Mouse (Mus musculus) liver, embryonic 15.5 days (tissue): Measurements from ENCODE around the gene Erbb3. TPM values are rescaled to one million over a fixed set of nuclear protein-coding genes. Genes with fewer than 3 reads are reported as not detected.

Experiments used
- ATAC-seq: fragments of 200-750 bp; cut with Nextera tagmentation; 2 replicates; pipeline ENCODE4 v1.8.0; 2017; ENCODE audit warnings: moderate number of reproducible peaks, mild to moderate bottlenecking, moderate library complexity; ENCODE audit not compliant: insufficient read depth
- H3K27ac ChIP-seq: fragments of 300-500 bp; sonication (generic); replicated peaks from 2 replicates; pipeline ENCODE4 v1.5.1; 2015; ENCODE audit warnings: mild to moderate bottlenecking, inconsistent platforms
- H3K27me3 ChIP-seq: fragments of 300-500 bp; sonication (generic); 2 replicates; pipeline ENCODE4 v1.6.1; 2015; ENCODE audit warnings: mild to moderate bottlenecking, inconsistent platforms
- H3K36me3 ChIP-seq: fragments of 300-500 bp; sonication (generic); replicated peaks from 2 replicates; pipeline ENCODE4 v1.6.1; 2015; ENCODE audit warnings: moderate library complexity, mild to moderate bottlenecking, inconsistent platforms
- H3K4me1 ChIP-seq: fragments of 300-500 bp; sonication (generic); replicated peaks from 2 replicates; pipeline ENCODE4 v1.6.1; 2015; ENCODE audit warnings: inconsistent platforms
- H3K4me2 ChIP-seq: fragments of 300-500 bp; sonication (generic); 2 replicates; pipeline ENCODE4 v1.6.1; 2015; ENCODE audit warnings: moderate library complexity, mild to moderate bottlenecking, inconsistent platforms
- H3K4me3 ChIP-seq: fragments of 300-500 bp; sonication (generic); replicated peaks from 2 replicates; pipeline ENCODE4 v1.5.1; 2015; ENCODE audit warnings: mild to moderate bottlenecking, inconsistent platforms
- H3K9ac ChIP-seq: fragments of 300-500 bp; sonication (generic); 2 replicates; pipeline ENCODE4 v1.6.1; 2015; ENCODE audit warnings: moderate library complexity, mild to moderate bottlenecking, inconsistent platforms
- H3K9me3 ChIP-seq: fragments of 300-500 bp; sonication (generic); replicated peaks from 2 replicates; pipeline ENCODE4 v1.6.1; 2016; ENCODE audit warnings: inconsistent platforms
- WGBS: fragments of 180-500 bp; shearing (Covaris S2); methylation state at CpG from one replicate; pipeline ENCODE4 v1.1.7; 2015; ENCODE audit warnings: mixed read lengths; ENCODE audit not compliant: insufficient replicate concordance; 5-methylcytosine and 5-hydroxymethylcytosine counted together
- polyA plus RNA-seq: library from polyadenylated mRNA; unstranded; fragments of >200 nt; fragmentation: Nextera tagmentation; extraction: Ambion mirVana; gene quantifications from 2 replicates; pipeline ENCODE4 v1.2.1, GENCODE M21; 2015

Erbb3 gene
- polyA plus RNA-seq, 1 experiment from 2014 or later = 3.1 TPM

DNA sequence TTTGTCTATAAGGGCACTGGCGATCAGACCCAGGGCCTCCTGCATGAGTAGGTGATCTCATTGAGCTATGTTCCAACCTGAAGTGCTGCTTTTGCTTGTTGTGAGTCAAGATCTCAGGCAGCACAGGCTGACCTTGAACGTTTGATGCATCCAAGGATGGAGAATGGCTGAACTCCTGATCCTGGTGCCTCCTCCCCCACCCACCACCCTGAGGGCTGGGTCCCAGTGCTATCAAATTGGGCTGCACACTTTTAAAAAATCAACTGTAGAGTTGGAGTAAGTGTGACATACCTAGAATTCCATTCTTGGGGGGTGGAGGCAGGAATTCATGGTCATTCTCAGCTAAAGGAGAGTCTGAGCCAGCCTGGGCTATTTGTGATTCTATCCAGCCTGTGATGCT lies 17.0 kb upstream of the Erbb3 start:
- 38% methylated on average over 2 of the region's 2 CpGs for WGBS
- Histone ChIP-seq H3K9ac (no peak overlapping the region), H3K4me1 (no peaks in the 10 kb centered on the region), H3K27me3 (no peaks in the 10 kb centered on the region), H3K4me3 (no peak overlapping the region), H3K9me3 (no peaks in the 10 kb centered on the region), H3K4me2 (no peak overlapping the region), H3K27ac (no peak overlapping the region), H3K36me3 (no peaks in the 10 kb centered on the region)
- ATAC-seq = no peak

GRCm38 (mm10) chr10:128602470-128603128 lies 13.1 kb upstream of the Erbb3 start:
- no peak for ATAC-seq
- no peaks in the 10 kb centered on the region for H3K4me1 ChIP-seq
- no peaks in the 10 kb centered on the region for H3K9me3 ChIP-seq
- no peak overlapping the region for H3K4me2 ChIP-seq
- H3K36me3 ChIP-seq = no peaks in the 10 kb centered on the region
- 43% methylated on average over 4 of the region's 4 CpGs for WGBS
- no peak overlapping the region for H3K9ac ChIP-seq
- no peak overlapping the region for H3K27ac ChIP-seq
- H3K27me3 ChIP-seq = peaks cover 8% of the 10 kb centered on the region; the same call in 1 of the 2 replicates
- H3K4me3 ChIP-seq = no peak overlapping the region

- no peak overlapping the region for H3K27ac ChIP-seq
- no peak overlapping the region for H3K9ac ChIP-seq
- no peak overlapping the region for H3K4me2 ChIP-seq
- H3K9me3 ChIP-seq = no peaks in the 10 kb centered on the region
- ATAC-seq = no peak
- no peaks in the 10 kb centered on the region for H3K4me1 ChIP-seq
- 63% methylated on average over 1 of the region's 1 CpGs for WGBS
- H3K4me3 ChIP-seq = no peak overlapping the region
- H3K27me3 ChIP-seq = peaks cover 8% of the 10 kb centered on the region; the same call in 1 of the 2 replicates
- H3K36me3 ChIP-seq = no peaks in the 10 kb centered on the region
Measured at GRCm38 (mm10) chr10:128601499-128601898, 12.0 kb upstream of the Erbb3 start.

DNA sequence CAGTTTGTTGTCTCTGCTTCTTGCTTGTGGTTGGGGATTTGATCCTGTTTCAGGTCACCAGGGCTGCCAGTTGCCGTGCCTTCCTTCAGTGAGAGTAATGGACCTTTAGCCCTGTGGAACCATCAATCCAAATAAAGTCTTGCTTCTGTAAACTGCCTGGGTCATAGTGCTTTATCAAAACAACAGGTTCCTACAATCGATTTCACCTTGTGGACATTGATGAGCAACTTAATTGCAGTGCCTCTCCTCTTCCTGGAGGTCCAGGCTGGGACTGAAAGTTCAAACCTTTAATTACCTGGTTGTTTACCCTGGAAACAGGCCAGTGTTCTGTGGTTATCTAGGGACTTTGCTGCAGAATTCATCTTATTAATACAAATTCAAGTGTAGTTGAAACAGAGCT lies 9.0 kb upstream of the Erbb3 start:
- ATAC-seq = no peak
- Histone ChIP-seq H3K27ac (no peak overlapping the region), H3K9ac (no peak overlapping the region), H3K9me3 (no peaks in the 10 kb centered on the region), H3K36me3 (no peaks in the 10 kb centered on the region), H3K4me1 (no peaks in the 10 kb centered on the region), H3K27me3 (peaks cover 33% of the 10 kb centered on the region), H3K4me3 (no peak overlapping the region), H3K4me2 (no peak overlapping the region)
- 53% methylated on average over 2 of the region's 2 CpGs for WGBS

- no peak for ATAC-seq
- H3K27me3 ChIP-seq = peaks cover 78% of the 10 kb centered on the region
- H3K4me1 ChIP-seq = peaks cover 21% of the 10 kb centered on the region
- H3K27ac ChIP-seq = no peak overlapping the region
- H3K4me3 ChIP-seq = no peak overlapping the region
- no peak overlapping the region for H3K9ac ChIP-seq
- no peak overlapping the region for H3K4me2 ChIP-seq
- no peaks in the 10 kb centered on the region for H3K9me3 ChIP-seq
- 44% methylated on average over 5 of the region's 5 CpGs for WGBS
- H3K36me3 ChIP-seq = no peaks in the 10 kb centered on the region
Measured at GRCm38 (mm10) chr10:128592797-128593196, 3.3 kb upstream of the Erbb3 start.

DNA sequence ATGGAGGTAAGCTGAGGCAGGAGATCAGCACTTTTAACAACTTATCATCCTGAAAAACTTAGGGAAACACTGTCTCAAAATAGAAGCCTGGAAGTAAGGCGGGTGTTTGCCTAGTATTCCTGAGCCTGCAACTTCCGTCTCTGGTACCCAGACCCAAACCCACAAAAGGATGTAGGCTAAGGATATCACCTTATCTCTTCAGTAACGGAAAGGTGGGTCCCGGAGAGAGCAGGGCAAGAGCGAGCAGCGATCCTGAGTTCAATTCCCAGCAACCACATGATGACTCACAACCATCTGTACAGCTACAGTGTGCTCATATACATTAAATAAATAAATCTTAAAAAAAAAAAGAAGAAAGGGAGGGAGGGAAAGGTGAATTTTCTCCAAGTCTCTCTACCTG lies 2.0 kb upstream of the Erbb3 start:
- no peaks in the 10 kb centered on the region for H3K9me3 ChIP-seq
- no peak overlapping the region for H3K4me2 ChIP-seq
- no peak overlapping the region for H3K27ac ChIP-seq
- ATAC-seq = no peak
- peaks cover 29% of the 10 kb centered on the region for H3K4me1 ChIP-seq
- peaks cover 90% of the 10 kb centered on the region for H3K27me3 ChIP-seq
- no peak overlapping the region for H3K9ac ChIP-seq
- no peaks in the 10 kb centered on the region for H3K36me3 ChIP-seq
- WGBS = 42% methylated on average over 6 of the region's 6 CpGs
- H3K4me3 ChIP-seq = no peak overlapping the region

GRCm38 (mm10) chr10:128590193-128590690 lies 790 bp upstream of the Erbb3 start:
- under 1% methylated on average over 43 of the region's 43 CpGs for WGBS
- peaks cover 29% of the 10 kb centered on the region for H3K4me1 ChIP-seq
- H3K9me3 ChIP-seq = no peaks in the 10 kb centered on the region
- ATAC-seq = peak; percentile 13; the same call in 1 of the 2 replicates
- H3K27me3 ChIP-seq = peaks cover 94% of the 10 kb centered on the region
- peak overlapping the region; percentile 62 for H3K4me3 ChIP-seq
- no peak overlapping the region for H3K27ac ChIP-seq
- H3K9ac ChIP-seq = peak overlapping the region; percentile 25; the same call in 1 of the 2 replicates
- H3K4me2 ChIP-seq = peak overlapping the region; percentile 84
- H3K36me3 ChIP-seq = no peaks in the 10 kb centered on the region

- H3K27me3 ChIP-seq = peaks cover 96% of the 10 kb centered on the region
- H3K4me3 ChIP-seq = peak overlapping the region; percentile 62
Measured at GRCm38 (mm10) chr10:128588775-128589463, 533 bp downstream of the Erbb3 start.

GRCm38 (mm10) chr10:128588136-128588535 lies 1.3 kb downstream of the Erbb3 start:
- peaks cover 29% of the 10 kb centered on the region for H3K4me1 ChIP-seq
- H3K36me3 ChIP-seq = no peaks in the 10 kb centered on the region
- peak overlapping the region; percentile 84 for H3K4me2 ChIP-seq
- 36% methylated on average over 1 of the region's 1 CpGs for WGBS
- peak overlapping the region; percentile 62 for H3K4me3 ChIP-seq
- no peak for ATAC-seq
- no peaks in the 10 kb centered on the region for H3K9me3 ChIP-seq
- peak overlapping the region; percentile 15; the same call in 1 of the 2 replicates for H3K27ac ChIP-seq
- H3K9ac ChIP-seq = no peak overlapping the region
- peaks cover 97% of the 10 kb centered on the region for H3K27me3 ChIP-seq

More at GRCm38 (mm10) chr10:128588775-128589463, 533 bp downstream of the Erbb3 start:
- H3K27ac ChIP-seq = peak overlapping the region; percentile 48; the same call in 1 of the 2 replicates
- H3K4me2 ChIP-seq = peak overlapping the region; percentile 84
- no peak; the same call in 1 of the 2 replicates for ATAC-seq
- no peaks in the 10 kb centered on the region for H3K36me3 ChIP-seq
- peak overlapping the region; percentile 37; the same call in 1 of the 2 replicates for H3K9ac ChIP-seq
- no peaks in the 10 kb centered on the region for H3K9me3 ChIP-seq
- H3K4me1 ChIP-seq = peaks cover 29% of the 10 kb centered on the region
- 4% methylated on average over 23 of the region's 23 CpGs for WGBS

DNA sequence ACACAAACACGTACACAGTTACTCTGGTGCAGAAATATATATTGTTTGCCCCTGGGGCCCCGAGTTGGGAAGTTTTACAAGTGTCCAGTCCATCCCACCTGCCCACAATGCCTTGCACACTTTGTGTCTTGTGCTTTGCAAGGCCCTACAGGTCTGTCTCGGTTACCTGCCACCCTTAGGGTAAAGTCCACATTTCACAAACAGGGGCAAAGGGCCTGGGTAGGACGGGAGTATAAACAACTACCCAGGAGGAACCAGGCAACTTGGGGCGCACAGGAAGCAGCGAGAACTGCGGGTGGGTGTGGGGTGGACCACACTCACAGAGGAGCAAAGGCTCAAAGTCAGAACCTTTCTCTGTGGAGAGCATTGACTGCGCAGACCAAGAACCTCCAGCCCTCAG lies 1.8 kb downstream of the Erbb3 start:
- H3K27me3 ChIP-seq = peaks cover 98% of the 10 kb centered on the region
- H3K27ac ChIP-seq = no peak overlapping the region; the same call in 1 of the 2 replicates

DNA sequence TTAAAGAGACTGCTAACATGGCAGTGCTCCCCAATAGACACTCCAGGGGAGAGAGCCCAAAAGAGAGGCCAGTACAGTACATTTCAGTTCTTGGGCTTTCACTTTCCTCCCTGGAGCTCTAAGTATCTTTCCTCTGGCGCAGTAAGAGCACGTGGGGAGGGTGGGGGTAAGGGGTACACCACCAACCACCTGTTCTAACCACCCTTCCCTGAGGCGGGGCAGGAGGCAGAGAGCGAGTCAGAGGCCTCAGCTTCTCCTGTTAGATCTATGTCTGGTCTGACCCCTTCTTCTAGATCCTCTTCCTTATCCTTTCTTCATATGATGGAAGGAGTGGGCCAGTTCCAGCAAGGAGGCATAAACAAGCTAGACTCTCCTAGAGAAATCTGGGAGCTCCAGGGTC lies 2.3 kb downstream of the Erbb3 start:
- Histone ChIP-seq H3K9ac (no peak overlapping the region), H3K27ac (no peak overlapping the region), H3K4me1 (peaks cover 29% of the 10 kb centered on the region), H3K9me3 (no peaks in the 10 kb centered on the region), H3K27me3 (peaks cover 97% of the 10 kb centered on the region), H3K4me3 (no peak overlapping the region), H3K36me3 (no peaks in the 10 kb centered on the region), H3K4me2 (peak overlapping the region; percentile 84; the same call in 1 of the 2 replicates)
- 38% methylated on average over 4 of the region's 4 CpGs for WGBS
- ATAC-seq = no peak

More for the DNA sequence above, 1.8 kb downstream of the Erbb3 start:
- Histone ChIP-seq H3K4me2 (peak overlapping the region; percentile 84), H3K9ac (no peak overlapping the region), H3K4me1 (peaks cover 29% of the 10 kb centered on the region), H3K36me3 (no peaks in the 10 kb centered on the region), H3K4me3 (peak overlapping the region; percentile 62; the same call in 1 of the 2 replicates), H3K9me3 (no peaks in the 10 kb centered on the region)
- ATAC-seq = peak; percentile 24; the same call in 1 of the 2 replicates
- 38% methylated on average over 8 of the region's 8 CpGs for WGBS
